Mouse (Mus musculus) urinary bladder, postnatal 10 days (tissue): ENCODE measurements at regions not wholly inside any gene's neighbourhood (a gene's known extent, or its start where the extent isn't known, plus 50 kb on each side); places are given as distances from the start of the nearest gene placed in this dataset.

ENCODE experiments used
- DNase-seq: peaks from one replicate; pipeline ENCODE4 v3.0.0; 2022; ENCODE audit warnings: low spot score

- DNase-seq, result no peak
These were observed 100.8 kb upstream of the Tnp1 start for GRCm38 (mm10) chr1:73116526-73116925.

GRCm38 (mm10) chr1:73115854-73116253 is 100.1 kb upstream of the Tnp1 start:
- no peak for DNase-seq

- no peak for DNase-seq
These were observed 97.4 kb upstream of the Tnp1 start for GRCm38 (mm10) chr1:73113137-73113536.

- no peak for DNase-seq
These were observed 97.0 kb upstream of the Tnp1 start for GRCm38 (mm10) chr1:73112711-73113110.

GRCm38 (mm10) chr1:73111911-73112310 is 96.2 kb upstream of the Tnp1 start:
- no peak for DNase-seq

- no peak for DNase-seq
These were observed 90.3 kb upstream of the Tnp1 start for GRCm38 (mm10) chr1:73105856-73106463.

- no peak for DNase-seq
These were observed 82.1 kb upstream of the Tnp1 start for GRCm38 (mm10) chr1:73097645-73098440.

GRCm38 (mm10) chr1:73089636-73090035 is 73.9 kb upstream of the Tnp1 start:
- no peak for DNase-seq

- no peak for DNase-seq
These were observed 72.8 kb upstream of the Tnp1 start for GRCm38 (mm10) chr1:73088494-73088893.

- DNase-seq, result no peak
These were observed 69.2 kb upstream of the Tnp1 start for GRCm38 (mm10) chr1:73084946-73085345.

- no peak for DNase-seq
These were observed 67.7 kb upstream of the Tnp1 start for GRCm38 (mm10) chr1:73083396-73083795.

GRCm38 (mm10) chr1:73079518-73079917 is 63.8 kb upstream of the Tnp1 start:
- no peak for DNase-seq

- DNase-seq, result no peak
These were observed 61.4 kb upstream of the Tnp1 start for GRCm38 (mm10) chr1:73077156-73077555.

GRCm38 (mm10) chr1:73075699-73076373 is 60.1 kb upstream of the Tnp1 start:
- no peak for DNase-seq

GRCm38 (mm10) chr1:73075159-73075558 is 59.5 kb upstream of the Tnp1 start:
- no peak for DNase-seq

GRCm38 (mm10) chr1:73074525-73074924 is 58.8 kb upstream of the Tnp1 start:
- no peak for DNase-seq

GRCm38 (mm10) chr1:73072237-73072904 is 56.7 kb upstream of the Tnp1 start:
- no peak for DNase-seq

- no peak for DNase-seq
These were observed 54.4 kb upstream of the Tnp1 start for GRCm38 (mm10) chr1:73070126-73070525.
